ENCODE assay signal across 8 mouse cellular contexts in genomic region chr5:64363859-64364406, GRCm38 (mm10).
A peak's percentile ranks its signal among the peaks of the same experiment; 100 is the strongest.
DNase-seq lines count a peak whose midpoint lies in the region; ATAC-seq and TF ChIP-seq lines count a peak whose summit lies in the region.
"Had no signal": no experiment of that assay in that cellular context is flagged by ENCODE, and none has a peak within 500 bp of the region (broad histone marks: within the 10 kb centered on the region; RNA-seq: fewer than 3 reads in every experiment).

No protein-coding gene starts in this region.

- peaks cover 9% of the 10 kb centered on the region; the same call in 1 of the 2 replicates for H3K4me1 ChIP-seq in midbrain, embryonic 11.5 days (ENCODE audit: control insufficient read depth, insufficient read depth, low read length)
- H3K4me1 ChIP-seq in midbrain, postnatal 0 days (ENCODE audit: insufficient read depth, low read length): no peaks in the 10 kb centered on the region
- peaks cover 41% of the 10 kb centered on the region for H3K4me1 ChIP-seq in forebrain, embryonic 14.5 days (ENCODE audit: control insufficient read depth, insufficient read depth, low read length)
- peaks cover 41% of the 10 kb centered on the region for H3K4me1 ChIP-seq in limb, embryonic 14.5 days (ENCODE audit: control insufficient read depth, insufficient read depth, low read length)

- no peaks in the 10 kb centered on the region; the same call in 1 of the 2 replicates for H3K9me3 ChIP-seq in midbrain, embryonic 11.5 days (ENCODE audit: control insufficient read depth, low read length)
- no peaks in the 10 kb centered on the region for H3K9me3 ChIP-seq in midbrain, postnatal 0 days (ENCODE audit: low read length)
- H3K9me3 ChIP-seq in forebrain, embryonic 14.5 days (replicated peaks; ENCODE audit: control insufficient read depth, low read length): no peaks in the 10 kb centered on the region
- no peaks in the 10 kb centered on the region for H3K9me3 ChIP-seq in limb, embryonic 14.5 days (ENCODE audit: control insufficient read depth, low read length)

- no peaks in the 10 kb centered on the region for H3K27me3 ChIP-seq in midbrain, embryonic 11.5 days (ENCODE audit: control insufficient read depth, insufficient read depth, low read length)
- H3K27me3 ChIP-seq in midbrain, postnatal 0 days (ENCODE audit: insufficient read depth, low read length): no peaks in the 10 kb centered on the region
- no peaks in the 10 kb centered on the region for H3K27me3 ChIP-seq in forebrain, embryonic 14.5 days (replicated peaks; ENCODE audit: control insufficient read depth, insufficient read depth, low read length)
- no peaks in the 10 kb centered on the region for H3K27me3 ChIP-seq in limb, embryonic 14.5 days (ENCODE audit: control insufficient read depth, insufficient read depth, low read length)

- TF ChIP-seq CTCF in midbrain, postnatal 0 days (IDR thresholded peaks at IDR 0.05): no peak

- peak; percentile 30; the same call in 1 of the 2 replicates for ATAC-seq in midbrain, embryonic 11.5 days (ENCODE audit: low FRiP score)
- ATAC-seq in midbrain, postnatal 0 days (ENCODE audit: low FRiP score): no peak; the same call in 1 of the 2 replicates
- ATAC-seq in forebrain, embryonic 14.5 days: peak; percentile 8
- peak; percentile 70 for ATAC-seq in limb, embryonic 14.5 days (ENCODE audit: low FRiP score, low read depth)

- no peak for DNase-seq in midbrain, embryonic 11.5 days (ENCODE audit: low spot score, missing footprints)
- no peak for DNase-seq in midbrain, postnatal 0 days (ENCODE audit: low spot score)
- no peak for DNase-seq in forebrain, embryonic 14.5 days (ENCODE audit: low spot score)
- DNase-seq in limb, embryonic 14.5 days (ENCODE audit: low spot score): no peak
- DNase-seq in embryo, embryonic 10 days (ENCODE audit: low spot score): no peak
- no peak for DNase-seq in kidney, adult 9 months
- no peak for DNase-seq in urinary bladder, adult 18-20 months (ENCODE audit: low spot score in 2 of 2)
- DNase-seq: thymus, postnatal 14 days had no signal

- no peak overlapping the region for H3K9ac ChIP-seq in midbrain, embryonic 11.5 days (ENCODE audit: low read length)
- no peak overlapping the region for H3K9ac ChIP-seq in midbrain, postnatal 0 days (replicated peaks; ENCODE audit: low read length, poor library complexity, severe bottlenecking)
- no peak overlapping the region for H3K9ac ChIP-seq in forebrain, embryonic 14.5 days (ENCODE audit: low read length)
- H3K9ac ChIP-seq in limb, embryonic 14.5 days (ENCODE audit: low read depth, low read length, severe bottlenecking): no peak overlapping the region

- H3K4me2 ChIP-seq in midbrain, embryonic 11.5 days: no peak overlapping the region
- H3K4me2 ChIP-seq in midbrain, postnatal 0 days (ENCODE audit: low read depth, low read length, poor library complexity, severe bottlenecking): no peak overlapping the region
- H3K4me2 ChIP-seq in forebrain, embryonic 14.5 days (ENCODE audit: low read length): 0 out of 2 replicates have a peak overlapping the region, but pooled peaks have one; percentile 4
- peak overlapping the region; percentile 13; the same call in 1 of the 2 replicates for H3K4me2 ChIP-seq in limb, embryonic 14.5 days (replicated peaks; ENCODE audit: low read depth, low read length, severe bottlenecking)

- no peak for TF ChIP-seq POLR2A in limb, embryonic 14.5 days (IDR thresholded peaks at IDR 0.05; ENCODE audit: borderline replicate concordance, extremely low read depth, insufficient read depth, insufficient read length)

- WGBS in midbrain, embryonic 11.5 days: 71% methylated on average over 5 of the region's 5 CpGs
- WGBS in midbrain, postnatal 0 days: 38% methylated on average over 5 of the region's 5 CpGs
- 61% methylated on average over 5 of the region's 5 CpGs for WGBS in forebrain, embryonic 14.5 days
- 37% methylated on average over 5 of the region's 5 CpGs for WGBS in limb, embryonic 14.5 days

- peak overlapping the region; percentile 2 for H3K27ac ChIP-seq in midbrain, embryonic 11.5 days (ENCODE audit: low read depth, low read length)
- H3K27ac ChIP-seq in midbrain, postnatal 0 days (ENCODE audit: low read depth, low read length): no peak overlapping the region
- H3K27ac ChIP-seq in forebrain, embryonic 14.5 days (ENCODE audit: low read depth, low read length): peak overlapping the region; percentile 73
- peak overlapping the region; percentile 70 for H3K27ac ChIP-seq in limb, embryonic 14.5 days (replicated peaks; ENCODE audit: low read depth, low read length)

- H3K36me3 ChIP-seq in midbrain, embryonic 11.5 days (ENCODE audit: control insufficient read depth, insufficient read depth, low read length): no peaks in the 10 kb centered on the region
- no peaks in the 10 kb centered on the region for H3K36me3 ChIP-seq in midbrain, postnatal 0 days (ENCODE audit: insufficient read depth, low read length)
- no peaks in the 10 kb centered on the region for H3K36me3 ChIP-seq in forebrain, embryonic 14.5 days (ENCODE audit: control insufficient read depth, insufficient read depth, low read length)
- H3K36me3 ChIP-seq in limb, embryonic 14.5 days (ENCODE audit: control insufficient read depth, insufficient read depth, low read length): no peaks in the 10 kb centered on the region

- no peak overlapping the region for H3K4me3 ChIP-seq in midbrain, embryonic 11.5 days (ENCODE audit: low read depth, low read length)
- H3K4me3 ChIP-seq in midbrain, postnatal 0 days (ENCODE audit: low read depth, low read length): no peak overlapping the region
- no peak overlapping the region for H3K4me3 ChIP-seq in forebrain, embryonic 14.5 days (ENCODE audit: low read depth, low read length)
- no peak overlapping the region for H3K4me3 ChIP-seq in limb, embryonic 14.5 days (replicated peaks; ENCODE audit: low read length)

Comparison
In these comparisons a context has a peak if more than half of its experiments do, and no peak if none do; other contexts are left out.
1. H3K4me2 ChIP-seq: peak in forebrain, embryonic 14.5 days (single experiment) and limb, embryonic 14.5 days (single experiment); none in midbrain, embryonic 11.5 days (single experiment) and midbrain, postnatal 0 days (single experiment).